Mouse (Mus musculus): Measurements from ENCODE around the gene Tacc3.

Tacc3 gene

GRCm38 (mm10) chr5:33694848-33695717, 37.2 kb downstream of the Tacc3 start:
- no peak for DNase-seq

GRCm38 (mm10) chr5:33695718-33696121, 37.8 kb downstream of the Tacc3 start:
- no peak for DNase-seq

GRCm38 (mm10) chr5:33696430-33696829, 38.5 kb downstream of the Tacc3 start:
- no peak for DNase-seq

- no peak for DNase-seq
Measured at GRCm38 (mm10) chr5:33697534-33697933, 39.6 kb downstream of the Tacc3 start.

GRCm38 (mm10) chr5:33697947-33698512, 40.1 kb downstream of the Tacc3 start:
- no peak for DNase-seq

- no peak for DNase-seq
Measured at GRCm38 (mm10) chr5:33698669-33699068, 40.7 kb downstream of the Tacc3 start.

- DNase-seq, result no peak
Measured at GRCm38 (mm10) chr5:33700010-33700409, 42.1 kb downstream of the Tacc3 start.

- DNase-seq, result no peak
Measured at GRCm38 (mm10) chr5:33701832-33702231, 43.9 kb downstream of the Tacc3 start.

- DNase-seq, result no peak
Measured at GRCm38 (mm10) chr5:33703999-33704398, 46.1 kb downstream of the Tacc3 start.

GRCm38 (mm10) chr5:33704945-33705611, 47.1 kb downstream of the Tacc3 start:
- no peak for DNase-seq

GRCm38 (mm10) chr5:33705612-33706349, 47.9 kb downstream of the Tacc3 start:
- no peak for DNase-seq

- peak in 1 of 2 experiments; percentile 25 for DNase-seq
Measured at GRCm38 (mm10) chr5:33706350-33706629, 48.4 kb downstream of the Tacc3 start.

- no peak for DNase-seq
Measured at GRCm38 (mm10) chr5:33707163-33707562, 49.2 kb downstream of the Tacc3 start.

- no peak for DNase-seq
Measured at GRCm38 (mm10) chr5:33709037-33709436, 51.1 kb downstream of the Tacc3 start.

- DNase-seq, result no peak
Measured at GRCm38 (mm10) chr5:33712550-33712949, 54.6 kb downstream of the Tacc3 start.

GRCm38 (mm10) chr5:33715182-33715581, 57.3 kb downstream of the Tacc3 start:
- DNase-seq, result no peak

- DNase-seq, result no peak
Measured at GRCm38 (mm10) chr5:33716467-33716866, 58.5 kb downstream of the Tacc3 start.

- no peak for DNase-seq
Measured at GRCm38 (mm10) chr5:33718460-33718859, 60.5 kb downstream of the Tacc3 start.

- no peak for DNase-seq
Measured at GRCm38 (mm10) chr5:33720852-33721490, 63.0 kb downstream of the Tacc3 start.

GRCm38 (mm10) chr5:33721541-33722265, 63.8 kb downstream of the Tacc3 start, which contains the start of gene Fgfr3:
Gene Fgfr3 (plus strand): TSS chr5:33721674.
- peak; percentile 58 to 73 for DNase-seq

GRCm38 (mm10) chr5:33722266-33723018, 64.5 kb downstream of the Tacc3 start:
- DNase-seq, result no peak
